Mouse (Mus musculus) heart, postnatal 25 days (tissue): ENCODE data around the gene Rbms3. TPM values are rescaled to one million over a fixed set of nuclear protein-coding genes. Genes with fewer than 3 reads are reported as not detected.

ENCODE experiments used
- DNase-seq: peaks from one replicate; pipeline ENCODE4 v3.0.0; 2022; ENCODE audit warnings: low spot score
- intact Hi-C: fragments of 180-260 bp; cut with DNase I; formaldehyde crosslinking; loops from one replicate; pipeline ENCODE4 v1.15.1; 2025
- total RNA-seq, 2 experiments: library from RNA; stranded (reverse); gene quantifications; 2 replicates each; pipeline ENCODE4 v1.2.3; 2021

Gene Rbms3
- total RNA-seq, 2 experiments from 2014 or later, result 12.5 to 12.7 TPM

GRCm38 (mm10) chr9:117079471-117079870 lies 550.2 kb downstream of the Rbms3 start:
- intact Hi-C loops, result no loop called here
- no peak for DNase-seq

GRCm38 (mm10) chr9:117077548-117077947 lies 552.2 kb downstream of the Rbms3 start:
- intact Hi-C loops, result no loop called here
- DNase-seq, result no peak

GRCm38 (mm10) chr9:117076785-117077184 lies 552.9 kb downstream of the Rbms3 start:
- no peak for DNase-seq
- intact Hi-C loops, result no loop called here

GRCm38 (mm10) chr9:117072433-117073099 lies 557.1 kb downstream of the Rbms3 start:
- intact Hi-C loops, result no loop called here
- no peak for DNase-seq

- no peak for DNase-seq
- intact Hi-C loops, result no loop called here
Observed at GRCm38 (mm10) chr9:117070616-117071015, 559.1 kb downstream of the Rbms3 start.

GRCm38 (mm10) chr9:117069232-117069631 lies 560.5 kb downstream of the Rbms3 start:
- intact Hi-C loops, result no loop called here
- DNase-seq, result no peak

GRCm38 (mm10) chr9:117067703-117068419 lies 561.9 kb downstream of the Rbms3 start:
- intact Hi-C loops, result no loop called here
- DNase-seq, result no peak

- DNase-seq, result no peak
- intact Hi-C loops, result no loop called here
Observed at GRCm38 (mm10) chr9:117066502-117066901, 563.2 kb downstream of the Rbms3 start.

- intact Hi-C loops, result no loop called here
Observed at GRCm38 (mm10) chr9:117065601-117066000, 564.1 kb downstream of the Rbms3 start.

GRCm38 (mm10) chr9:117059586-117059985 lies 570.1 kb downstream of the Rbms3 start:
- intact Hi-C loops, result no loop called here
- DNase-seq, result peak; percentile 14

More at GRCm38 (mm10) chr9:117065601-117066000, 564.1 kb downstream of the Rbms3 start:
- DNase-seq, result no peak

- DNase-seq, result no peak
- intact Hi-C loops, result no loop called here
Observed at GRCm38 (mm10) chr9:117059135-117059534, 570.6 kb downstream of the Rbms3 start.

- intact Hi-C loops, result no loop called here
- no peak for DNase-seq
Observed at GRCm38 (mm10) chr9:117051935-117052334, 577.8 kb downstream of the Rbms3 start.

GRCm38 (mm10) chr9:117048641-117049040 lies 581.1 kb downstream of the Rbms3 start:
- no peak for DNase-seq
- intact Hi-C loops, result no loop called here

GRCm38 (mm10) chr9:117041993-117042366 lies 587.7 kb downstream of the Rbms3 start:
- intact Hi-C loops, result no loop called here

GRCm38 (mm10) chr9:117041291-117041992 lies 588.3 kb downstream of the Rbms3 start:
- intact Hi-C loops, result no loop called here
- no peak for DNase-seq

More at GRCm38 (mm10) chr9:117041993-117042366, 587.7 kb downstream of the Rbms3 start:
- no peak for DNase-seq

GRCm38 (mm10) chr9:117039941-117040453 lies 589.7 kb downstream of the Rbms3 start:
- intact Hi-C loops, result no loop called here
- DNase-seq, result peak; percentile 75

GRCm38 (mm10) chr9:117032690-117033089 lies 597.0 kb downstream of the Rbms3 start:
- no peak for DNase-seq
- intact Hi-C loops, result no loop called here

- no peak for DNase-seq
- intact Hi-C loops, result no loop called here
Observed at GRCm38 (mm10) chr9:117031237-117031636, 598.5 kb downstream of the Rbms3 start.

- intact Hi-C loops, result no loop called here
- peak; percentile 90 for DNase-seq
Observed at GRCm38 (mm10) chr9:117030837-117031236, 598.9 kb downstream of the Rbms3 start.

- DNase-seq, result no peak
- intact Hi-C loops, result no loop called here
Observed at GRCm38 (mm10) chr9:117029953-117030352, 599.8 kb downstream of the Rbms3 start.

GRCm38 (mm10) chr9:117028586-117028985 lies 601.1 kb downstream of the Rbms3 start:
- intact Hi-C loops, result no loop called here

More at GRCm38 (mm10) chr9:117028586-117028985, 601.1 kb downstream of the Rbms3 start:
- DNase-seq, result no peak
